Mouse (Mus musculus) kidney, postnatal 0 days (tissue): ENCODE measurements around the gene Slc30a5. TPM values are rescaled to one million over a fixed set of nuclear protein-coding genes. Genes with fewer than 3 reads are reported as not detected.
"Not testable (repeated sequence)": the region's sequence is repeated elsewhere in the genome, so short reads cannot be mapped to it uniquely, and the experiment has no call there.

Source experiments
- ATAC-seq: fragments of 200-750 bp; cut with Nextera tagmentation; replicated peaks from 2 replicates; pipeline ENCODE4 v1.8.0; 2017; ENCODE audit warnings: low read depth, moderate number of reproducible peaks, moderate TSS enrichment, moderate library complexity; ENCODE audit not compliant: low FRiP score
- DNase-seq: peaks from one replicate; pipeline ENCODE4 v3.0.0-alpha.2; 2016; ENCODE audit warnings: low spot score
- H3K27ac ChIP-seq: fragments of 300-500 bp; sonication (generic); 2 replicates; pipeline ENCODE4 v1.5.1; 2014; ENCODE audit warnings: mild to moderate bottlenecking
- H3K27me3 ChIP-seq: fragments of 300-500 bp; sonication (generic); 2 replicates; pipeline ENCODE4 v1.6.1; 2014; ENCODE audit warnings: low read length, mixed read lengths; ENCODE audit not compliant: insufficient read depth
- H3K36me3 ChIP-seq: fragments of 300-500 bp; sonication (generic); 2 replicates; pipeline ENCODE4 v1.6.1; 2014; ENCODE audit warnings: low read length, mixed read lengths; ENCODE audit not compliant: insufficient read depth
- H3K4me1 ChIP-seq: fragments of 300-500 bp; sonication (generic); replicated peaks from 2 replicates; pipeline ENCODE4 v1.6.1; 2014; ENCODE audit warnings: antibody characterized with exemption, low read length, mixed read lengths; ENCODE audit not compliant: insufficient read depth
- H3K4me2 ChIP-seq: fragments of 300-500 bp; sonication (generic); 2 replicates; pipeline ENCODE4 v1.6.1; 2014; ENCODE audit warnings: mild to moderate bottlenecking, low read length, moderate library complexity, mixed read lengths
- H3K4me3 ChIP-seq: fragments of 300-500 bp; sonication (generic); replicated peaks from 2 replicates; pipeline ENCODE4 v1.5.1; 2014; ENCODE audit warnings: low read depth, low read length
- H3K9ac ChIP-seq: fragments of 300-500 bp; sonication (generic); 2 replicates; pipeline ENCODE4 v1.6.1; 2014; ENCODE audit warnings: low read depth, low read length
- H3K9me3 ChIP-seq: fragments of 300-500 bp; sonication (generic); replicated peaks from 2 replicates; pipeline ENCODE4 v1.6.1; 2016; ENCODE audit warnings: low read length, inconsistent platforms, mixed read lengths
- CTCF ChIP-seq: IDR thresholded peaks from 2 replicates; pipeline ENCODE4 v1.5.1; 2016; ENCODE audit warnings: antibody characterized with exemption, low read depth, mild to moderate bottlenecking, moderate library complexity
- WGBS: fragments of 180-500 bp; shearing (Covaris S2); extraction: QIAGEN DNeasy Blood & Tissue Kit; methylation state at CpG from one replicate; pipeline ENCODE4 v1.1.7; 2014; 5-methylcytosine and 5-hydroxymethylcytosine counted together
- polyA plus RNA-seq: library from polyadenylated mRNA; unstranded; fragments of >200 nt; fragmentation: Nextera tagmentation; extraction: Ambion mirVana; gene quantifications from 2 replicates; pipeline ENCODE4 v1.2.1, GENCODE M21; 2015

Gene Slc30a5
- polyA plus RNA-seq, 1 experiment from 2014 or later = 54.5 TPM

GRCm38 (mm10) chr13:100797171-100797570 lies 36.1 kb downstream of the Slc30a5 start:
- Histone ChIP-seq H3K9me3 (no peaks in the 10 kb centered on the region), H3K4me2 (no peak overlapping the region), H3K36me3 (peaks cover 5% of the 10 kb centered on the region; the same call in 1 of the 2 replicates), H3K4me3 (no peak overlapping the region), H3K27me3 (no peaks in the 10 kb centered on the region), H3K4me1 (no peaks in the 10 kb centered on the region), H3K9ac (no peak overlapping the region), H3K27ac (no peak overlapping the region)
- ATAC-seq (no peak), DNase-seq (no peak)
- WGBS = 87% methylated on average over 6 of the region's 6 CpGs
- no peak for TF ChIP-seq CTCF

GRCm38 (mm10) chr13:100789083-100789482 lies 44.1 kb downstream of the Slc30a5 start:
- no peaks in the 10 kb centered on the region for H3K9me3 ChIP-seq
- H3K4me1 ChIP-seq = no peaks in the 10 kb centered on the region
- H3K27ac ChIP-seq = no peak overlapping the region
- H3K9ac ChIP-seq = no peak overlapping the region
- ATAC-seq (no peak), DNase-seq (no peak)
- H3K4me2 ChIP-seq = no peak overlapping the region
- TF ChIP-seq CTCF = no peak
- H3K36me3 ChIP-seq = no peaks in the 10 kb centered on the region
- WGBS = 81% methylated on average over 3 of the region's 3 CpGs
- H3K27me3 ChIP-seq = no peaks in the 10 kb centered on the region
- no peak overlapping the region for H3K4me3 ChIP-seq

GRCm38 (mm10) chr13:100788057-100788456 lies 45.2 kb downstream of the Slc30a5 start:
- 96% methylated on average over 11 of the region's 14 CpGs for WGBS
- H3K9ac ChIP-seq, DNase-seq, H3K9me3 ChIP-seq, H3K27me3 ChIP-seq, H3K4me3 ChIP-seq, ATAC-seq, H3K4me1 ChIP-seq, H3K36me3 ChIP-seq, H3K27ac ChIP-seq, H3K4me2 ChIP-seq: not testable (repeated sequence)

GRCm38 (mm10) chr13:100787316-100788010 lies 45.8 kb downstream of the Slc30a5 start:
- DNase-seq (no peak), ATAC-seq (no peak)
- H3K27ac ChIP-seq = peak overlapping the region; percentile 36; the same call in 1 of the 2 replicates
- TF ChIP-seq CTCF = no peak
- no peak overlapping the region for H3K4me3 ChIP-seq
- no peaks in the 10 kb centered on the region for H3K9me3 ChIP-seq
- no peaks in the 10 kb centered on the region for H3K36me3 ChIP-seq
- H3K9ac ChIP-seq = no peak overlapping the region
- H3K4me2 ChIP-seq = no peak overlapping the region
- WGBS = 66% methylated on average over 6 of the region's 6 CpGs
- H3K4me1 ChIP-seq = no peaks in the 10 kb centered on the region
- H3K27me3 ChIP-seq = no peaks in the 10 kb centered on the region

- peak; percentile 55 for TF ChIP-seq CTCF
- H3K9ac ChIP-seq = peak within 1 kb of the TSS; percentile 68
- H3K27ac ChIP-seq = peak within 1 kb of the TSS; percentile 47
- H3K27me3 ChIP-seq = no peaks in the 10 kb centered on the region
- DNase-seq (peak; percentile 98), ATAC-seq (peak; percentile 98)
- H3K4me1 ChIP-seq = no peaks in the 10 kb centered on the region
- peak within 1 kb of the TSS; percentile 98 for H3K4me2 ChIP-seq
- 0% methylated on average over 31 of the region's 35 CpGs for WGBS
- no peaks in the 10 kb centered on the region for H3K9me3 ChIP-seq
- no peaks in the 10 kb centered on the region for H3K36me3 ChIP-seq
- peak within 1 kb of the TSS; percentile 92 for H3K4me3 ChIP-seq
These were observed 46.8 kb downstream of the Slc30a5 start, which contains the start of gene Ccnb1 for GRCm38 (mm10) chr13:100786414-100786867. Gene Ccnb1 (minus strand): TSS chr13:100786570.

- H3K4me3 ChIP-seq = peak overlapping the region; percentile 92
- no peaks in the 10 kb centered on the region for H3K36me3 ChIP-seq
- H3K27me3 ChIP-seq = no peaks in the 10 kb centered on the region
- no peaks in the 10 kb centered on the region for H3K9me3 ChIP-seq
- WGBS = under 1% methylated on average over 30 of the region's 30 CpGs
- no peaks in the 10 kb centered on the region for H3K4me1 ChIP-seq
- peak overlapping the region; percentile 98 for H3K4me2 ChIP-seq
- DNase-seq (peak; percentile 40), ATAC-seq (no peak; the same call in none of the 2 replicates)
- TF ChIP-seq CTCF = no peak
- peak overlapping the region; percentile 47; the same call in 1 of the 2 replicates for H3K27ac ChIP-seq
- peak overlapping the region; percentile 68 for H3K9ac ChIP-seq
These were observed 47.3 kb downstream of the Slc30a5 start for GRCm38 (mm10) chr13:100785806-100786413.
